Mouse (Mus musculus) embryonic facial prominence, embryonic 14.5 days (tissue): ENCODE measurements around the gene Abcc12. TPM values are rescaled to one million over a fixed set of nuclear protein-coding genes. Genes with fewer than 3 reads are reported as not detected.
A peak's percentile ranks its signal among the peaks of the same experiment; 100 is the strongest.

Experiments used
- ATAC-seq: fragments of 200-750 bp; cut with Nextera tagmentation; 2 replicates; pipeline ENCODE4 v1.8.0; 2017; ENCODE audit warnings: low read depth, moderate number of reproducible peaks, moderate TSS enrichment
- DNase-seq: peaks from one replicate; pipeline ENCODE4 v3.0.0-alpha.2; 2015; ENCODE audit warnings: low spot score
- H3K27ac ChIP-seq: fragments of 300-500 bp; sonication (generic); replicated peaks from 2 replicates; pipeline ENCODE4 v1.5.1; 2014; ENCODE audit warnings: low read depth, mild to moderate bottlenecking, low read length, moderate library complexity
- H3K27me3 ChIP-seq: fragments of 300-500 bp; sonication (generic); replicated peaks from 2 replicates; pipeline ENCODE4 v1.6.1; 2014; ENCODE audit warnings: low read length; ENCODE audit not compliant: control insufficient read depth, insufficient read depth
- H3K36me3 ChIP-seq: fragments of 300-500 bp; sonication (generic); 2 replicates; pipeline ENCODE4 v1.6.1; 2014; ENCODE audit warnings: low read length, mixed read lengths; ENCODE audit not compliant: control insufficient read depth, insufficient read depth
- H3K4me1 ChIP-seq: fragments of 300-500 bp; sonication (generic); 2 replicates; pipeline ENCODE4 v1.6.1; 2014; ENCODE audit warnings: antibody characterized with exemption, low read length; ENCODE audit not compliant: control insufficient read depth, insufficient read depth
- H3K4me2 ChIP-seq: fragments of 300-500 bp; sonication (generic); 2 replicates; pipeline ENCODE4 v1.6.1; 2014; ENCODE audit warnings: low read depth, mild to moderate bottlenecking, low read length, moderate library complexity, mixed read lengths
- H3K4me3 ChIP-seq: fragments of 300-500 bp; sonication (generic); 2 replicates; pipeline ENCODE4 v1.5.1; 2014; ENCODE audit warnings: low read depth, mild to moderate bottlenecking, low read length
- H3K9ac ChIP-seq: fragments of 300-500 bp; sonication (generic); 2 replicates; pipeline ENCODE4 v1.6.1; 2014; ENCODE audit warnings: low read depth, mild to moderate bottlenecking, low read length, moderate library complexity, mixed read lengths
- H3K9me3 ChIP-seq: fragments of 300-500 bp; sonication (generic); 2 replicates; pipeline ENCODE4 v1.6.1; 2016; ENCODE audit warnings: low read length; ENCODE audit not compliant: control insufficient read depth
- WGBS: fragments of 180-500 bp; shearing (Covaris S2); extraction: QIAGEN DNeasy Blood & Tissue Kit; methylation state at CpG from one replicate; pipeline ENCODE4 v1.1.7; 2014; 5-methylcytosine and 5-hydroxymethylcytosine counted together
- polyA plus RNA-seq: library from polyadenylated mRNA; unstranded; fragments of >200 nt; fragmentation: Nextera tagmentation; extraction: Ambion mirVana; gene quantifications from 2 replicates; pipeline ENCODE4 v1.2.1, GENCODE M21; 2014

Gene Abcc12
- polyA plus RNA-seq, 1 experiment from 2014 or later, result 0.29 TPM

- Histone ChIP-seq H3K4me2 (no peak overlapping the region), H3K4me3 (no peak overlapping the region), H3K27me3 (no peaks in the 10 kb centered on the region), H3K4me1 (no peaks in the 10 kb centered on the region), H3K36me3 (no peaks in the 10 kb centered on the region), H3K9me3 (no peaks in the 10 kb centered on the region), H3K9ac (no peak overlapping the region), H3K27ac (no peak overlapping the region)
- WGBS, result 92% methylated on average over 6 of the region's 6 CpGs
- no peak for DNase-seq
- ATAC-seq, result no peak
Observed at GRCm38 (mm10) chr8:86540906-86541305, 39.6 kb downstream of the Abcc12 start.

- no peaks in the 10 kb centered on the region for H3K36me3 ChIP-seq
- H3K27me3 ChIP-seq, result no peaks in the 10 kb centered on the region
- no peaks in the 10 kb centered on the region for H3K9me3 ChIP-seq
- H3K27ac ChIP-seq, result no peak overlapping the region
- no peak for ATAC-seq
- H3K9ac ChIP-seq, result no peak overlapping the region
- no peak overlapping the region for H3K4me3 ChIP-seq
- 93% methylated on average over 2 of the region's 2 CpGs for WGBS
- H3K4me2 ChIP-seq, result no peak overlapping the region
- no peak for DNase-seq
- H3K4me1 ChIP-seq, result no peaks in the 10 kb centered on the region
Observed at GRCm38 (mm10) chr8:86540376-86540775, 40.1 kb downstream of the Abcc12 start.

GRCm38 (mm10) chr8:86536663-86536987, 43.9 kb downstream of the Abcc12 start:
- Histone ChIP-seq H3K27me3 (no peaks in the 10 kb centered on the region), H3K4me2 (no peak overlapping the region), H3K4me1 (no peaks in the 10 kb centered on the region), H3K36me3 (no peaks in the 10 kb centered on the region), H3K9me3 (no peaks in the 10 kb centered on the region), H3K4me3 (no peak overlapping the region), H3K27ac (no peak overlapping the region), H3K9ac (no peak overlapping the region)
- DNase-seq (no peak), ATAC-seq (no peak)
- WGBS, result 72% methylated on average over 3 of the region's 3 CpGs

GRCm38 (mm10) chr8:86535791-86536662, 44.5 kb downstream of the Abcc12 start:
- H3K27me3 ChIP-seq, result no peaks in the 10 kb centered on the region
- DNase-seq, result peak; percentile 90
- ATAC-seq, result peak; percentile 44; the same call in 1 of the 2 replicates
- H3K36me3 ChIP-seq, result no peaks in the 10 kb centered on the region
- H3K27ac ChIP-seq, result no peak overlapping the region
- no peaks in the 10 kb centered on the region for H3K4me1 ChIP-seq
- no peaks in the 10 kb centered on the region for H3K9me3 ChIP-seq
- peak overlapping the region; percentile 51 for H3K9ac ChIP-seq
- peak overlapping the region; percentile 35; the same call in 1 of the 2 replicates for H3K4me2 ChIP-seq
- H3K4me3 ChIP-seq, result no peak overlapping the region
- WGBS, result 51% methylated on average over 11 of the region's 11 CpGs

GRCm38 (mm10) chr8:86535068-86535560, 45.4 kb downstream of the Abcc12 start:
- no peaks in the 10 kb centered on the region for H3K4me1 ChIP-seq

GRCm38 (mm10) chr8:86529714-86530113, 50.8 kb downstream of the Abcc12 start:
- Histone ChIP-seq H3K4me2 (no peak overlapping the region), H3K4me3 (no peak overlapping the region), H3K9ac (no peak overlapping the region), H3K27me3 (no peaks in the 10 kb centered on the region), H3K4me1 (no peaks in the 10 kb centered on the region), H3K27ac (no peak overlapping the region), H3K36me3 (no peaks in the 10 kb centered on the region), H3K9me3 (no peaks in the 10 kb centered on the region)
- WGBS, result 83% methylated on average over 2 of the region's 2 CpGs
- ATAC-seq, result no peak
- no peak for DNase-seq

More at GRCm38 (mm10) chr8:86535068-86535560, 45.4 kb downstream of the Abcc12 start:
- ATAC-seq (no peak), DNase-seq (no peak)
- Histone ChIP-seq H3K27me3 (no peaks in the 10 kb centered on the region), H3K9ac (no peak overlapping the region), H3K9me3 (no peaks in the 10 kb centered on the region), H3K27ac (no peak overlapping the region), H3K4me2 (no peak overlapping the region), H3K36me3 (no peaks in the 10 kb centered on the region), H3K4me3 (no peak overlapping the region)
- 61% methylated on average over 7 of the region's 7 CpGs for WGBS

- DNase-seq (no peak), ATAC-seq (no peak)
- no peaks in the 10 kb centered on the region for H3K36me3 ChIP-seq
- H3K4me1 ChIP-seq, result no peaks in the 10 kb centered on the region
- no peaks in the 10 kb centered on the region for H3K9me3 ChIP-seq
- no peak overlapping the region for H3K9ac ChIP-seq
- no peak overlapping the region for H3K4me3 ChIP-seq
- H3K27ac ChIP-seq, result no peak overlapping the region
- H3K4me2 ChIP-seq, result no peak overlapping the region
- 84% methylated on average over 19 of the region's 19 CpGs for WGBS
- no peaks in the 10 kb centered on the region for H3K27me3 ChIP-seq
Observed at GRCm38 (mm10) chr8:86527336-86528029, 53.0 kb downstream of the Abcc12 start.

- no peaks in the 10 kb centered on the region for H3K27me3 ChIP-seq
Observed at GRCm38 (mm10) chr8:86526808-86527207, 53.7 kb downstream of the Abcc12 start.

More at GRCm38 (mm10) chr8:86526808-86527207, 53.7 kb downstream of the Abcc12 start:
- no peak for DNase-seq
- Histone ChIP-seq H3K36me3 (no peaks in the 10 kb centered on the region), H3K4me1 (no peaks in the 10 kb centered on the region), H3K4me3 (no peak overlapping the region), H3K4me2 (no peak overlapping the region), H3K9ac (no peak overlapping the region), H3K9me3 (no peaks in the 10 kb centered on the region), H3K27ac (no peak overlapping the region)
- 90% methylated on average over 8 of the region's 8 CpGs for WGBS
- no peak for ATAC-seq
